Mouse (Mus musculus) left cerebral cortex, adult 18-20 months (tissue): ENCODE results near the gene Gm1330. TPM values are rescaled to one million over a fixed set of nuclear protein-coding genes. Genes with fewer than 3 reads are reported as not detected.
"Not testable (repeated sequence)": the region's sequence is repeated elsewhere in the genome, so short reads cannot be mapped to it uniquely, and the experiment has no call there.

ENCODE experiments used
- DNase-seq, 2 experiments: peaks; one replicate each; pipeline ENCODE4 v3.0.0; 2021 to 2022; ENCODE audit warnings: low spot score in 2 of 2, mixed read lengths in 1 of 2
- long read RNA-seq, 2 experiments: library from polyadenylated mRNA; stranded (forward); transcript quantifications; one replicate each; pipeline ENCODE4 v2.0.0; 2021
- total RNA-seq, 2 experiments: library from RNA; stranded (reverse); gene quantifications; 2 replicates each; pipeline ENCODE4 v1.2.3; 2021

Gm1330 gene
- total RNA-seq, result not detected
- long read RNA-seq, experiment 1, result 0 reads
- long read RNA-seq, experiment 2, result 0 reads

GRCm38 (mm10) chr2:149003151-149003550, at the start of gene Gm1330:
Gene Gm1330, minus strand, starts transcription at chr2:149003251.
- DNase-seq, result no peak

GRCm38 (mm10) chr2:149017137-149017536, 14.1 kb upstream of the Gm1330 start, which contains the start of gene Gm10750:
Gene Gm10750, minus strand, starts transcription at chr2:149017237.
- not testable (repeated sequence) for DNase-seq

GRCm38 (mm10) chr2:149004826-149005225, 1.8 kb upstream of the Gm1330 start:
- DNase-seq, result no peak

- no peak for DNase-seq
These were observed 7.9 kb downstream of the Gm1330 start for GRCm38 (mm10) chr2:148995133-148995532.

Other genes with a start within 250 kb of the Gm1330 start
- not detected for gene Cst11, start 231.8 kb downstream of the Gm1330 start, total RNA-seq
- not detected for gene 8030411F24Rik, start 221.2 kb downstream of the Gm1330 start, total RNA-seq
- 1 to 10 TPM; 1.4 to 4.3 TPM for gene Cst12, start 213.9 kb downstream of the Gm1330 start, total RNA-seq
- not detected for gene Cst8, start 204.5 kb downstream of the Gm1330 start, total RNA-seq
- gene Cst13, start 183.2 kb downstream of the Gm1330 start, total RNA-seq, result not detected
- not detected for gene Cst9, start 168.1 kb downstream of the Gm1330 start, total RNA-seq
- not detected for gene 9230104L09Rik, start 138.2 kb downstream of the Gm1330 start, total RNA-seq
- gene Cst3, start 127.6 kb downstream of the Gm1330 start, total RNA-seq, result 1,000 to 10,000 TPM; 2,004 to 2,127 TPM
- gene Gm10750, start 14.0 kb upstream of the Gm1330 start, total RNA-seq, result not detected